ENCODE assay signal across 8 mouse cellular contexts in genomic region chr11:69063413-69064201, GRCm38 (mm10). TPM values are rescaled to one million over a fixed set of nuclear protein-coding genes. Genes with fewer than 3 reads are reported as not detected.
A peak's percentile ranks its signal among the peaks of the same experiment; 100 is the strongest.
DNase-seq lines count a peak whose midpoint lies in the region; ATAC-seq and TF ChIP-seq lines count a peak whose summit lies in the region.

No protein-coding gene starts in this region.

- peak overlapping the region; percentile 94 for H3K4me2 ChIP-seq in liver, embryonic 13.5 days
- H3K4me2 ChIP-seq in stomach, postnatal 0 days (replicated peaks; ENCODE audit: low read depth): peak overlapping the region; percentile 65

- TF ChIP-seq POLR2A in cortical plate, adult 2 months (IDR thresholded peaks at IDR 0.05; ENCODE audit: extremely low read depth, insufficient read depth, low read length): 0 out of 2 replicates have a peak, but pooled peaks have one; percentile 27

- 1% methylated on average over 31 of the region's 31 CpGs for WGBS in liver, embryonic 13.5 days (ENCODE audit: insufficient replicate concordance)
- WGBS in stomach, postnatal 0 days: 1% methylated on average over 29 of the region's 31 CpGs

- no peaks in the 10 kb centered on the region for H3K9me3 ChIP-seq in liver, embryonic 13.5 days (replicated peaks)
- H3K9me3 ChIP-seq in stomach, postnatal 0 days (ENCODE audit: control insufficient read depth, low read length): no peaks in the 10 kb centered on the region

- no peak for TF ChIP-seq CTCF in cortical plate, adult 2 months (IDR thresholded peaks at IDR 0.05; ENCODE audit: extremely low read depth, insufficient read depth, low read length)
- no peak for TF ChIP-seq CTCF in stomach, postnatal 0 days (IDR thresholded peaks at IDR 0.05; ENCODE audit: low read depth)

- H3K27ac ChIP-seq in cortical plate, adult 2 months (ENCODE audit: insufficient read depth, low read length): no peak overlapping the region
- peak overlapping the region; percentile 89 for H3K27ac ChIP-seq in liver, embryonic 13.5 days
- H3K27ac ChIP-seq in stomach, postnatal 0 days (replicated peaks): peak overlapping the region; percentile 87

- peak overlapping the region; percentile 84 for H3K9ac ChIP-seq in liver, embryonic 13.5 days
- H3K9ac ChIP-seq in stomach, postnatal 0 days (ENCODE audit: low read length): peak overlapping the region; percentile 61

- no peaks in the 10 kb centered on the region for H3K36me3 ChIP-seq in liver, embryonic 13.5 days
- no peaks in the 10 kb centered on the region for H3K36me3 ChIP-seq in stomach, postnatal 0 days (ENCODE audit: control insufficient read depth, insufficient read depth, low read length)

- no peak for TF ChIP-seq EP300 in stomach, postnatal 0 days (optimal IDR thresholded peaks at IDR 0.05)

- H3K4me1 ChIP-seq in cortical plate, adult 2 months (ENCODE audit: control insufficient read depth, insufficient read depth, low read length): no peaks in the 10 kb centered on the region
- peaks cover 61% of the 10 kb centered on the region for H3K4me1 ChIP-seq in liver, embryonic 13.5 days (replicated peaks)
- peaks cover 4% of the 10 kb centered on the region; the same call in 1 of the 2 replicates for H3K4me1 ChIP-seq in stomach, postnatal 0 days (replicated peaks; ENCODE audit: control insufficient read depth, insufficient read depth)

- peak; percentile 98 for DNase-seq in heart, adult 11 months
- DNase-seq in heart, adult 8-10 months (ENCODE audit: low spot score): no peak
- peak; percentile 86 to 88 for DNase-seq in gastrocnemius, postnatal 4 days (ENCODE audit: low spot score in 2 of 2)
- peak; percentile 70 for DNase-seq in kidney, adult 9 months
- peak; percentile 52 for DNase-seq in liver, embryonic 13.5 days
- peak; percentile 82 to 84 for DNase-seq in natural killer cell, adult 2 months (ENCODE audit: low spot score in 2 of 2)
- DNase-seq in stomach, postnatal 0 days (ENCODE audit: low spot score): peak; percentile 89

- peak overlapping the region; percentile 76 for H3K4me3 ChIP-seq in cortical plate, adult 2 months (ENCODE audit: insufficient read depth, low read length)
- H3K4me3 ChIP-seq in liver, embryonic 13.5 days (replicated peaks): peak overlapping the region; percentile 79
- peak overlapping the region; percentile 69 for H3K4me3 ChIP-seq in stomach, postnatal 0 days (ENCODE audit: low read depth, low read length)

- H3K27me3 ChIP-seq in liver, embryonic 13.5 days: no peaks in the 10 kb centered on the region
- H3K27me3 ChIP-seq in stomach, postnatal 0 days (ENCODE audit: control insufficient read depth, insufficient read depth, low read length): no peaks in the 10 kb centered on the region

- ATAC-seq in liver, embryonic 13.5 days (ENCODE audit: low read depth): no peak
- ATAC-seq in stomach, postnatal 0 days (ENCODE audit: low FRiP score, low TSS enrichment): peak; percentile 43

RNA-seq across cellular contexts. Expression of gene Borcs6, which starts 4.1 kb away (rescaled TPM):
- total RNA-seq in heart, adult 8-10 months (2022): 10 to 100 TPM; 16.1 to 18.7 (median 17.1) TPM
- polyA plus RNA-seq in cortical plate, adult 2 months (2012; rRNA removed): 32.5 and 34.1 TPM in 2 replicates
- total RNA-seq in gastrocnemius, postnatal 4 days (2021): 10 to 100 TPM; 14.6 to 14.9 TPM
- 3.5 TPM in 2 replicates for polyA plus RNA-seq in liver, embryonic 13.5 days (2015; fragmentation: Nextera tagmentation; extraction: Ambion mirVana)
- polyA plus RNA-seq in stomach, postnatal 0 days (2015; fragmentation: Nextera tagmentation; extraction: Ambion mirVana): 14.6 and 16.7 TPM in 2 replicates

RNA-seq across cellular contexts. Expression of gene Tmem107, which starts 7.0 kb away (rescaled TPM):
- total RNA-seq in heart, adult 8-10 months (2022): 1 to 10 TPM; 6.3 to 8.4 (median 7.5) TPM
- polyA plus RNA-seq in cortical plate, adult 2 months (2012; rRNA removed): 20.6 and 21.4 TPM in 2 replicates
- total RNA-seq in gastrocnemius, postnatal 4 days (2021): 10 to 100 TPM; 11.7 to 14.3 TPM
- 30.8 and 31.7 TPM in 2 replicates for polyA plus RNA-seq in liver, embryonic 13.5 days (2015; fragmentation: Nextera tagmentation; extraction: Ambion mirVana)
- 28.4 and 30.8 TPM in 2 replicates for polyA plus RNA-seq in stomach, postnatal 0 days (2015; fragmentation: Nextera tagmentation; extraction: Ambion mirVana)

RNA-seq across cellular contexts. Expression of gene Aurkb, which starts 18.2 kb away (rescaled TPM):
- under 1 TPM in 2 of 4 experiments, not detected in 2; 0.33 to 0.75 TPM for total RNA-seq in heart, adult 8-10 months (2022)
- polyA plus RNA-seq in cortical plate, adult 2 months (2012; rRNA removed): 0.57 and 1.2 TPM in 2 replicates
- total RNA-seq in gastrocnemius, postnatal 4 days (2021): 10 to 100 TPM; 25.6 TPM
- polyA plus RNA-seq in liver, embryonic 13.5 days (2015; fragmentation: Nextera tagmentation; extraction: Ambion mirVana): 116 and 123 TPM in 2 replicates
- 24.7 and 34.0 TPM in 2 replicates for polyA plus RNA-seq in stomach, postnatal 0 days (2015; fragmentation: Nextera tagmentation; extraction: Ambion mirVana)

RNA-seq across cellular contexts. Expression of gene Vamp2, which starts 24.7 kb away (rescaled TPM):
- total RNA-seq in heart, adult 8-10 months (2022): 10 to 100 TPM; 57.1 to 72.2 (median 68.6) TPM
- 1,153 and 1,156 TPM in 2 replicates for polyA plus RNA-seq in cortical plate, adult 2 months (2012; rRNA removed)
- total RNA-seq in gastrocnemius, postnatal 4 days (2021): 10 to 100 TPM; 61.1 to 70.4 TPM
- polyA plus RNA-seq in liver, embryonic 13.5 days (2015; fragmentation: Nextera tagmentation; extraction: Ambion mirVana): 12.5 and 15.9 TPM in 2 replicates
- 43.0 and 53.7 TPM in 2 replicates for polyA plus RNA-seq in stomach, postnatal 0 days (2015; fragmentation: Nextera tagmentation; extraction: Ambion mirVana)

RNA-seq across cellular contexts. Expression of gene Per1, which starts 31.4 kb away (rescaled TPM):
- 10 to 100 TPM; 33.3 to 81.2 (median 48.5) TPM for total RNA-seq in heart, adult 8-10 months (2022)
- polyA plus RNA-seq in cortical plate, adult 2 months (2012; rRNA removed): 48.3 and 57.6 TPM in 2 replicates
- total RNA-seq in gastrocnemius, postnatal 4 days (2021): 10 to 100 TPM; 32.1 to 49.3 TPM
- 1.9 TPM in 2 replicates for polyA plus RNA-seq in liver, embryonic 13.5 days (2015; fragmentation: Nextera tagmentation; extraction: Ambion mirVana)
- 7.7 and 13.1 TPM in 2 replicates for polyA plus RNA-seq in stomach, postnatal 0 days (2015; fragmentation: Nextera tagmentation; extraction: Ambion mirVana)

Comparison
In these comparisons a context has a peak if more than half of its experiments do, and no peak if none do; other contexts are left out.
1. RNA of gene Aurkb, which starts 18.2 kb away (polyA plus RNA-seq): 116 to 123 TPM in liver, embryonic 13.5 days and 24.7 to 34.0 TPM in stomach, postnatal 0 days; 0.57 to 1.2 TPM in cortical plate, adult 2 months; every median in the first group is over 10 times any median in the second.
2. Peak in every context shown above with its lines, with median percentiles within 50 percentile points of each other: H3K4me3 ChIP-seq.